Mouse (Mus musculus): ENCODE results near the gene Hoxa2. TPM values are rescaled to one million over a fixed set of nuclear protein-coding genes. Genes with fewer than 3 reads are reported as not detected.

Hoxa2 gene
- total RNA-seq, 1 experiment, result 0.27 TPM

DNA sequence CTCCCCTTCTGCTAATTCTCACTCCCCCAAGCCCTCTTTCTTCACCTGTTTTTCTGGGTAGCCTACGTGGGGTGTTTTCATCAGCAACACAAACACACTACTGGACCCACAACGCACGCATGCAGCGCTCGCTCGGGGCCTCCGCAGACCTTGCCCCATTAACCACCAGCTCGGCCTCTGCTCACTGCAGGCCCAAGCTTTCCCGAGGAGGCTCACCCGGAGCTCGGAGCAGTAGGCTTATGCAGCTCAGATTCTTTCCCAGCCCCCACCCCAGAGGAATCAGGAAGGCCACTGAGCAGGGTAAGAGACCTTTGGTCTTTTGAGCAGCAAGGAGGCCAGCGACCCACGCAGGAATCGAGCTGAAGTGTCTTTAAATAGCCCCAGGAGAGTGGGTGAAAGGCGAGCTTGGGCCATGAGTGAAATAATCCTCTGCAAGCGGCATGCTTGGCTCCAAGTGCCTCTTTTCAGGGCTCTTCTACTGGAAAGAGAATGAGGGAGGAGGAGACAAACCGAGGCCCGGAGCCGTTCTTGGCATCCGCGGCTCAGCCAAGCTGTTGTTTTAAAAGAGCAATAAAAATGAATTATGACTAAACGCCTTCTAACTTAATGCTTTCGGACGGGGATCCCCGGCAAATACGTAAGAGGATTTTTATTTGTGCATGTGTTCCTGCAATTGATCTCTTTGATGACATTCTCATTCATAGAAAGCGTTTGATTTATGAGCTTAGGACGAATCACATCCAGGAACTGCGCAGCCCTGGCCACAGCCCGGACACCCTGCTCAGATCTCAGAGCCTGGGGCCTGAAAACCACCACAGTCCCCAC is 3.9 kb downstream of the Hoxa2 start:
- Histone ChIP-seq H3K4me1 (ENCODE audit: control insufficient read depth in 2 of 2, insufficient read depth in 2 of 2, low read length in 2 of 2, poor library complexity in 1 of 2) (peaks cover 4 to 24% of the 10 kb centered on the region in 2 experiments; a peak in 1 of 4 replicates), H3K9me3 (ENCODE audit: control insufficient read depth, insufficient read depth, low read depth, low read length) (no peaks in the 10 kb centered on the region), H3K36me3 (ENCODE audit: control insufficient read depth, insufficient read depth, low read length, poor library complexity, severe bottlenecking) (no peaks in the 10 kb centered on the region), H3K4me3 (ENCODE audit: insufficient read depth in 1 of 2, low read depth in 1 of 2, low read length in 2 of 2, poor library complexity in 1 of 2, severe bottlenecking in 1 of 2) (no peak overlapping the region), H3K27ac (ENCODE audit: insufficient read depth, low read depth, low read length, poor library complexity, severe bottlenecking) (no peak overlapping the region), H3K9ac (ENCODE audit: insufficient read depth, low read depth, low read length, poor library complexity, severe bottlenecking) (no peak overlapping the region)
- no peak for DNase-seq (ENCODE audit: low read depth, low spot score)
- in situ Hi-C loops (cut with MboI; ENCODE audit: low sequenced_read_pairs in 2 of 2, unreplicated experiment in 2 of 2), result loop anchor here (10.0 kb wide), 3 partner anchors 64 to 986 kb away; partner anchors contain the start of genes Hoxa7 (in 2 of the 2) and Evx1 (in 1 of the 2)
- no peak for TF ChIP-seq ZC3H11A (IDR thresholded peaks at IDR 0.05; ENCODE audit: borderline replicate concordance, low read depth, low read length)
- no peak for TF ChIP-seq ZNF384 (IDR thresholded peaks at IDR 0.05; ENCODE audit: low read depth, low read length)
- no peak for TF ChIP-seq HCFC1 (IDR thresholded peaks at IDR 0.05; ENCODE audit: borderline replicate concordance, insufficient read depth, low read length)
- no peak for TF ChIP-seq MAFK (IDR thresholded peaks at IDR 0.05; ENCODE audit: insufficient read depth, low read depth, low read length)
- no peak for TF ChIP-seq CHD2 (IDR thresholded peaks at IDR 0.05; ENCODE audit: low read depth, low read length)

DNA sequence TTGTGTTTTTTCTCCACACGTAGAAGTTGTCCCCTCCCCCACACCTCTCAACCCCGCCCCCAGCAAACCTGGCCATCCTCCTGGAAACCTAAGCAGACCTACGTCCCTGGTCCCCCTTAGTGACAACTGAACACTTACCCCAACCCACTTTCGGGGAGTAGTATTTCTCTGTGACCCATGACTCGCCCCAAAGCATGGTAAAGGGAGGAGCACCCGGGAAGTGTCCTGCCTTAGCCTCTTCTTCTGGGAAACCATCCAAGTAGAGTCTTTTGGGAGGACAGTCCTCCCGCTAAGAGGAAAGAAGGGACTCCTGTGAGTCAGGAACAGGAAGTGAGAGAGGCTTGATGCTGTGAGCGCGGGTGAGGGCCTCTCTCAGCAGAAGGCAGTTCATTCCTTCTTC is 4.7 kb downstream of the Hoxa2 start:
- Histone ChIP-seq H3K36me3 (ENCODE audit: control insufficient read depth, insufficient read depth, low read length, poor library complexity, severe bottlenecking) (no peaks in the 10 kb centered on the region), H3K4me1 (ENCODE audit: control insufficient read depth in 2 of 2, insufficient read depth in 2 of 2, low read length in 2 of 2, poor library complexity in 1 of 2) (peaks cover 4 to 23% of the 10 kb centered on the region in 2 experiments; a peak in 1 of 4 replicates), H3K9me3 (ENCODE audit: control insufficient read depth, insufficient read depth, low read depth, low read length) (no peaks in the 10 kb centered on the region), H3K27ac (ENCODE audit: insufficient read depth, low read depth, low read length, poor library complexity, severe bottlenecking) (no peak overlapping the region), H3K9ac (ENCODE audit: insufficient read depth, low read depth, low read length, poor library complexity, severe bottlenecking) (no peak overlapping the region), H3K4me3 (ENCODE audit: insufficient read depth in 1 of 2, low read depth in 1 of 2, low read length in 2 of 2, poor library complexity in 1 of 2, severe bottlenecking in 1 of 2) (no peak overlapping the region)
- in situ Hi-C loops (cut with MboI; ENCODE audit: low sequenced_read_pairs in 2 of 2, unreplicated experiment in 2 of 2), result loop anchor here (10.0 kb wide), 3 partner anchors 65 to 985 kb away; partner anchors contain the start of genes Hoxa7 (in 2 of the 2) and Evx1 (in 1 of the 2)
- no peak for TF ChIP-seq ZC3H11A (IDR thresholded peaks at IDR 0.05; ENCODE audit: borderline replicate concordance, low read depth, low read length)
- TF ChIP-seq ZNF384 (IDR thresholded peaks at IDR 0.05; ENCODE audit: low read depth, low read length), result no peak
- TF ChIP-seq MAFK (IDR thresholded peaks at IDR 0.05; ENCODE audit: insufficient read depth, low read depth, low read length), result no peak
- TF ChIP-seq CHD2 (IDR thresholded peaks at IDR 0.05; ENCODE audit: low read depth, low read length), result no peak
- TF ChIP-seq HCFC1 (IDR thresholded peaks at IDR 0.05; ENCODE audit: borderline replicate concordance, insufficient read depth, low read length), result no peak
- no peak for DNase-seq (ENCODE audit: low read depth, low spot score)

DNA sequence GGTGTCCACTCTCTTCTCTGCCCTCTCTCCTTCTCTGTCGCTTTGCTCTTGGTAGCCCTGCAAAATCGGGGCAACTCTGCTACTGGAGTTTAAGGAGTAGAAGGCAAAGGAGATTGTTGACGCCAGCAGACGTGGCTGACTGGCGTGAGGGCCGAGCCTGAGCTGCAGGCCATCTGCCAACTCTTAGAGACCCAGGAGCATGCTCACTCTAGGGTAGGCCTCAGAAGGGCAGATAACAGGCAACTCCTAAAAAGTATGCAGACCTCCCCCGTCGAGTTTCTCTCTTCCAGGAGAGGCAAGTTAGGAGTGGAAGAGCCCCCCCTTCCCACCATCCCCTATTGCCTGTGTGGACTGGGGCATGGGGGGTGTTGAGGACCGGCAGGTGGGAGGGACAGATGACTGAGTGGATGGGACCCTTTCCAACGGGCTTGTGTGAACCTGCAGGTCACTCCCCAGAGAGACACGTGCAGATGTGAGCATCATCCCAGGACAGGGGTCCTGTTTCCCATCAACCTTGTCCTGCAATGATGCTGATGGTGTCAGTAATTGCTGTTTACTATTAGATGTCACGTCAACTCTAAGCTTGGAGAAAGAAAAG is 5.4 kb downstream of the Hoxa2 start:
- peak overlapping the region; percentile 23; the same call in 1 of the 2 replicates for H3K9ac ChIP-seq (ENCODE audit: insufficient read depth, low read depth, low read length, poor library complexity, severe bottlenecking)
- H3K9me3 ChIP-seq (ENCODE audit: control insufficient read depth, insufficient read depth, low read depth, low read length), result no peaks in the 10 kb centered on the region

DNA sequence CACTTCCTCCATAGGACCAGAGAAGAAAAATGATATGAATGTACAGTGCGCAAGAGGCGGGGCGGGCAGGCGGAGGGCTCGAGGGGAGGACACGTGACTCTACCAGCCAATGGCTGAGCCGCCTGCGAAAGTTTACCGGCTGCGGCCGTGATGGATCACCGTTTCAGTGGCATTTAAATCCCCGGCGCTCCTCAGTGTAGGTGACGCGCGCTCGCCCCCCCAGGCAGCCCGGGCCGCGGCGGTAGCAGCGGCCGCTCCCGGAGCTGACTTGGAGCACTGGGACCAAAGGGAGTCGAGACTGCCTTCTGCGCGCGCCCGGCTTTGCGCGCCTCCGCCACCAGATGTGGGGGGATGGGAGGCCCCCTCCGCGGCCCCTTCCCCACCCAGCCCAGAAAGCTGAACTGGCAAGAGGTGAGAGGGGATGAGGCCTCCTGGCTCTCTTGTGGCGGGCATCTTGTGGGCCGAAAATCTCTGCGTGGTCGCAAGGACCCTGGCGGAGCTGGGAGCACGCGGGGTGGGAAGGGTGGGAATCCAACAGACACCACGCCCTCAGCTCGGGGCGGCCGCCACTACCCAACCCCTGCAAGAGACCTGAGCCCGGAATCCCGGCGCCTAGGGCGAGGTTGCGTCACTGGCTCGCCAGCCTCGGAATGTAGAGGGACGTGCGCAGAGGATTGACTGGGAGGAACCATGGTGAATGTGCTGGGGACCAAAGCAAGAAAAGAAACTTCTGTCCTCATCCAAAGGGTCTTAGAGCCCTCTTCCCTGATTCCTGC is 6.2 kb downstream of the Hoxa2 start, which contains the start of gene Hoxa1:
Gene Hoxa1, minus strand, starts transcription at position 42 of the 776 bp plus-strand sequence.
- DNase-seq (ENCODE audit: low read depth, low spot score), result peak; percentile 89
- peak within 1 kb of the TSS; percentile 78 for H3K9ac ChIP-seq (ENCODE audit: insufficient read depth, low read depth, low read length, poor library complexity, severe bottlenecking)
- peaks cover 4 to 20% of the 10 kb centered on the region in 2 experiments; a peak in 1 of 4 replicates for H3K4me1 ChIP-seq (ENCODE audit: control insufficient read depth in 2 of 2, insufficient read depth in 2 of 2, low read length in 2 of 2, poor library complexity in 1 of 2)
- in situ Hi-C loops (cut with MboI; ENCODE audit: low sequenced_read_pairs in 2 of 2, unreplicated experiment in 2 of 2), result no loop called here
- no peak within 1 kb of the TSS for H3K27ac ChIP-seq (ENCODE audit: insufficient read depth, low read depth, low read length, poor library complexity, severe bottlenecking)
- no peaks in the 10 kb centered on the region for H3K9me3 ChIP-seq (ENCODE audit: control insufficient read depth, insufficient read depth, low read depth, low read length)
- H3K36me3 ChIP-seq (ENCODE audit: control insufficient read depth, insufficient read depth, low read length, poor library complexity, severe bottlenecking), result no peaks in the 10 kb centered on the region
- TF ChIP-seq HCFC1 (IDR thresholded peaks at IDR 0.05; ENCODE audit: borderline replicate concordance, insufficient read depth, low read length) (no peak; the same call in 1 of the 2 replicates), ZNF384 (IDR thresholded peaks at IDR 0.05; ENCODE audit: low read depth, low read length) (no peak), MAFK (IDR thresholded peaks at IDR 0.05; ENCODE audit: insufficient read depth, low read depth, low read length) (no peak), CHD2 (IDR thresholded peaks at IDR 0.05; ENCODE audit: low read depth, low read length) (no peak), ZC3H11A (IDR thresholded peaks at IDR 0.05; ENCODE audit: borderline replicate concordance, low read depth, low read length) (no peak)
- peak within 1 kb of the TSS; percentile 78 to 90 for H3K4me3 ChIP-seq (ENCODE audit: insufficient read depth in 1 of 2, low read depth in 1 of 2, low read length in 2 of 2, poor library complexity in 1 of 2, severe bottlenecking in 1 of 2)

More for the DNA sequence above, 5.4 kb downstream of the Hoxa2 start:
- no peak for TF ChIP-seq CHD2 (IDR thresholded peaks at IDR 0.05; ENCODE audit: low read depth, low read length)
- no peak for TF ChIP-seq ZC3H11A (IDR thresholded peaks at IDR 0.05; ENCODE audit: borderline replicate concordance, low read depth, low read length)
- TF ChIP-seq MAFK (IDR thresholded peaks at IDR 0.05; ENCODE audit: insufficient read depth, low read depth, low read length), result no peak
- TF ChIP-seq HCFC1 (IDR thresholded peaks at IDR 0.05; ENCODE audit: borderline replicate concordance, insufficient read depth, low read length), result no peak
- no peak for TF ChIP-seq ZNF384 (IDR thresholded peaks at IDR 0.05; ENCODE audit: low read depth, low read length)
- no peaks in the 10 kb centered on the region for H3K36me3 ChIP-seq (ENCODE audit: control insufficient read depth, insufficient read depth, low read length, poor library complexity, severe bottlenecking)
- in situ Hi-C loops (cut with MboI; ENCODE audit: low sequenced_read_pairs in 2 of 2, unreplicated experiment in 2 of 2), result no loop called here
- peak overlapping the region; percentile 78 to 90 for H3K4me3 ChIP-seq (ENCODE audit: insufficient read depth in 1 of 2, low read depth in 1 of 2, low read length in 2 of 2, poor library complexity in 1 of 2, severe bottlenecking in 1 of 2)
- H3K4me1 ChIP-seq (ENCODE audit: control insufficient read depth in 2 of 2, insufficient read depth in 2 of 2, low read length in 2 of 2, poor library complexity in 1 of 2), result peaks cover 4 to 22% of the 10 kb centered on the region in 2 experiments; a peak in 1 of 4 replicates
- no peak overlapping the region for H3K27ac ChIP-seq (ENCODE audit: insufficient read depth, low read depth, low read length, poor library complexity, severe bottlenecking)
- no peak for DNase-seq (ENCODE audit: low read depth, low spot score)

Measured in ES-E14 (cell line).